Mouse (Mus musculus): ENCODE data around the gene Vmn1r77. TPM values are rescaled to one million over a fixed set of nuclear protein-coding genes. Genes with fewer than 3 reads are reported as not detected.

Gene Vmn1r77
- total and polyA plus RNA-seq, 3 experiments, result not detected

GRCm38 (mm10) chr7:12040664-12041063 lies 4.1 kb downstream of the Vmn1r77 start:
- Histone ChIP-seq H3K4me3 (ENCODE audit: control insufficient read depth in 1 of 2, insufficient read depth in 1 of 2, low read depth in 2 of 2, low read length in 2 of 2) (no peak overlapping the region), H3K36me3 (ENCODE audit: control insufficient read depth in 1 of 2, insufficient read depth in 2 of 2, low read length in 2 of 2) (no peaks in the 10 kb centered on the region), H3K27me3 (ENCODE audit: control insufficient read depth in 1 of 2, insufficient read depth in 2 of 2, low read length in 2 of 2) (no peaks in the 10 kb centered on the region), H3K79me2 (ENCODE audit: control insufficient read depth, insufficient read depth, low read length, poor library complexity) (no peaks in the 10 kb centered on the region), H3K27ac (ENCODE audit: control insufficient read depth, low read depth, low read length) (no peak overlapping the region), H3K9ac (ENCODE audit: control insufficient read depth, low read depth, low read length, poor library complexity, severe bottlenecking) (no peak overlapping the region), H3K4me1 (ENCODE audit: control insufficient read depth in 1 of 2, insufficient read depth in 2 of 2, low read length in 2 of 2) (no peaks in the 10 kb centered on the region), H3K9me3 (replicated peaks; ENCODE audit: insufficient read depth, low read length) (no peaks in the 10 kb centered on the region)
- TF ChIP-seq HCFC1 (IDR thresholded peaks at IDR 0.05; ENCODE audit: low read depth, low read length) (no peak), NRF1 (IDR thresholded peaks at IDR 0.05; ENCODE audit: insufficient read depth, low read depth, low read length, poor library complexity, severe bottlenecking) (no peak), ZMIZ1 (IDR thresholded peaks at IDR 0.05; ENCODE audit: low read depth, low read length) (no peak)
- DNase-seq (ENCODE audit: low read depth, low spot score), result no peak

Other genes with a start within 250 kb of the Vmn1r77 start
- gene Vmn1r74, start 202.8 kb upstream of the Vmn1r77 start, total RNA-seq (2012; rRNA removed), result not detected in 2 replicates
- not detected for gene Vmn1r74, start 202.8 kb upstream of the Vmn1r77 start, polyA plus RNA-seq (2012; ENCODE audit: insufficient read depth in 1 of 2, insufficient read length in 2 of 2, low read depth in 1 of 2, low replicate concordance in 2 of 2, missing spikeins in 1 of 2)
- gene Vmn1r75, start 162.1 kb upstream of the Vmn1r77 start, total RNA-seq (2012; rRNA removed), result not detected in 2 replicates
- not detected for gene Vmn1r75, start 162.1 kb upstream of the Vmn1r77 start, polyA plus RNA-seq (2012; ENCODE audit: insufficient read depth in 1 of 2, insufficient read length in 2 of 2, low read depth in 1 of 2, low replicate concordance in 2 of 2, missing spikeins in 1 of 2)
- gene Vmn1r76, start 98.5 kb upstream of the Vmn1r77 start, total RNA-seq (2012; rRNA removed), result not detected in 2 replicates
- not detected for gene Vmn1r76, start 98.5 kb upstream of the Vmn1r77 start, polyA plus RNA-seq (2012; ENCODE audit: insufficient read depth in 1 of 2, insufficient read length in 2 of 2, low read depth in 1 of 2, low replicate concordance in 2 of 2, missing spikeins in 1 of 2)
- gene Vmn1r78, start 113.5 kb downstream of the Vmn1r77 start, total RNA-seq (2012; rRNA removed), result not detected in 2 replicates
- not detected for gene Vmn1r78, start 113.5 kb downstream of the Vmn1r77 start, polyA plus RNA-seq (2012; ENCODE audit: insufficient read depth in 1 of 2, insufficient read length in 2 of 2, low read depth in 1 of 2, low replicate concordance in 2 of 2, missing spikeins in 1 of 2)
- not detected in 2 replicates for gene Vmn1r79, start 134.5 kb downstream of the Vmn1r77 start, total RNA-seq (2012; rRNA removed)
- not detected for gene Vmn1r79, start 134.5 kb downstream of the Vmn1r77 start, polyA plus RNA-seq (2012; ENCODE audit: insufficient read depth in 1 of 2, insufficient read length in 2 of 2, low read depth in 1 of 2, low replicate concordance in 2 of 2, missing spikeins in 1 of 2)
- gene Vmn1r80, start 152.5 kb downstream of the Vmn1r77 start, total RNA-seq (2012; rRNA removed), result not detected in 2 replicates
- gene Vmn1r80, start 152.5 kb downstream of the Vmn1r77 start, polyA plus RNA-seq (2012; ENCODE audit: insufficient read depth in 1 of 2, insufficient read length in 2 of 2, low read depth in 1 of 2, low replicate concordance in 2 of 2, missing spikeins in 1 of 2), result not detected
- not detected in 2 replicates for gene Vmn1r81, start 231.5 kb downstream of the Vmn1r77 start, total RNA-seq (2012; rRNA removed)
- gene Vmn1r81, start 231.5 kb downstream of the Vmn1r77 start, polyA plus RNA-seq (2012; ENCODE audit: insufficient read depth in 1 of 2, insufficient read length in 2 of 2, low read depth in 1 of 2, low replicate concordance in 2 of 2, missing spikeins in 1 of 2), result not detected

All from MEL (cell line).